Mouse (Mus musculus) MEL (cell line): ENCODE results near the gene Smpd3. TPM values are rescaled to one million over a fixed set of nuclear protein-coding genes. Genes with fewer than 3 reads are reported as not detected.

ENCODE experiments used
- DNase-seq: peaks from one replicate; pipeline ENCODE4 v3.0.0; 2011; ENCODE audit warnings: low read depth, low spot score
- H3K27ac ChIP-seq: 2 replicates; pipeline ENCODE4 v1.5.1; 2012; ENCODE audit warnings: low read depth, mild to moderate bottlenecking, control low read depth, low read length, moderate library complexity; ENCODE audit not compliant: control insufficient read depth
- H3K27me3 ChIP-seq, 2 experiments: fragments of 150-350 bp in 1 of 2; sonication (generic) in 1 of 2; 2 replicates each; pipeline ENCODE4 v1.6.1; 2012; ENCODE audit warnings: low read length in 2 of 2, mild to moderate bottlenecking in 2 of 2, improper control_type of control experiment in 1 of 2, moderate library complexity in 1 of 2; ENCODE audit not compliant: insufficient read depth in 2 of 2, control insufficient read depth in 1 of 2
- H3K36me3 ChIP-seq, 2 experiments: 2 replicates each; pipeline ENCODE4 v1.6.1; 2012 to 2014; ENCODE audit warnings: low read length in 2 of 2, improper control_type of control experiment in 1 of 2, inconsistent platforms in 1 of 2, mild to moderate bottlenecking in 1 of 2; ENCODE audit not compliant: insufficient read depth in 2 of 2, control insufficient read depth in 1 of 2
- H3K4me1 ChIP-seq, 2 experiments: fragments of 150-350 bp in 1 of 2; sonication (generic) in 1 of 2; 2 replicates each; pipeline ENCODE4 v1.6.1; 2012; ENCODE audit warnings: low read length in 2 of 2, improper control_type of control experiment in 1 of 2, mild to moderate bottlenecking in 1 of 2; ENCODE audit not compliant: insufficient read depth in 2 of 2, control insufficient read depth in 1 of 2
- H3K4me3 ChIP-seq, 2 experiments: fragments of 150-350 bp in 1 of 2; sonication (generic) in 1 of 2; 2 replicates each; pipeline ENCODE4 v1.5.1; 2012; ENCODE audit warnings: low read depth in 2 of 2, low read length in 2 of 2, mild to moderate bottlenecking in 2 of 2, moderate library complexity in 2 of 2, control low read depth in 1 of 2, improper control_type of control experiment in 1 of 2; ENCODE audit not compliant: control insufficient read depth in 1 of 2, insufficient read depth in 1 of 2
- H3K79me2 ChIP-seq: 2 replicates; pipeline ENCODE4 v1.6.1; 2012; ENCODE audit warnings: mild to moderate bottlenecking, low read length, moderate library complexity; ENCODE audit not compliant: control insufficient read depth, poor library complexity, insufficient read depth
- H3K9ac ChIP-seq: 2 replicates; pipeline ENCODE4 v1.6.1; 2012; ENCODE audit warnings: low read depth, mild to moderate bottlenecking, control low read depth, low read length, moderate library complexity; ENCODE audit not compliant: control insufficient read depth, poor library complexity, severe bottlenecking
- H3K9me3 ChIP-seq: fragments of 150-350 bp; sonication (generic); replicated peaks from 2 replicates; pipeline ENCODE4 v1.6.1; 2012; ENCODE audit warnings: mild to moderate bottlenecking, low read length, improper control_type of control experiment, moderate library complexity; ENCODE audit not compliant: insufficient read depth
- CHD1 ChIP-seq: IDR thresholded peaks from 2 replicates; pipeline ENCODE4 v1.6.1; 2012; ENCODE audit warnings: low read depth, mild to moderate bottlenecking, inconsistent platforms, low read length, improper control_type of control experiment
- EP300 ChIP-seq, 2 experiments: IDR thresholded peaks; 2 replicates each; pipeline ENCODE4 v1.6.1; 2011; ENCODE audit warnings: improper control_type of control experiment in 2 of 2, low read length in 2 of 2, low read depth in 1 of 2, mild to moderate bottlenecking in 1 of 2
- JUND ChIP-seq: IDR thresholded peaks from 2 replicates; pipeline ENCODE4 v1.6.1; 2011; ENCODE audit warnings: low read depth, mild to moderate bottlenecking, improper control_type of control experiment, low read length
- MAFK ChIP-seq: IDR thresholded peaks from 2 replicates; pipeline ENCODE4 v1.6.1; 2011; ENCODE audit warnings: low read depth, mild to moderate bottlenecking, low read length, improper control_type of control experiment, borderline replicate concordance
- MAX ChIP-seq: IDR thresholded peaks from 2 replicates; pipeline ENCODE4 v1.6.1; 2011; ENCODE audit warnings: low read length, improper control_type of control experiment
- MXI1 ChIP-seq: IDR thresholded peaks from 2 replicates; pipeline ENCODE4 v1.6.1; 2011; ENCODE audit warnings: mild to moderate bottlenecking, low read depth, low read length, improper control_type of control experiment
- MYB ChIP-seq: IDR thresholded peaks from 2 replicates; pipeline ENCODE4 v1.6.1; 2011; ENCODE audit warnings: mild to moderate bottlenecking, low read depth, low read length, improper control_type of control experiment
- MYC ChIP-seq: IDR thresholded peaks from 2 replicates; pipeline ENCODE4 v1.6.1; 2011; ENCODE audit warnings: low read depth, mild to moderate bottlenecking, low read length, improper control_type of control experiment, moderate library complexity
- NELFE ChIP-seq: IDR thresholded peaks from 2 replicates; pipeline ENCODE4 v1.6.1; 2011; ENCODE audit warnings: low read depth, low read length, improper control_type of control experiment
- SIN3A ChIP-seq: IDR thresholded peaks from 2 replicates; pipeline ENCODE4 v1.6.1; 2012; ENCODE audit warnings: low read length, improper control_type of control experiment, inconsistent platforms
- TBP ChIP-seq: IDR thresholded peaks from 2 replicates; pipeline ENCODE4 v1.8.0; 2011; ENCODE audit warnings: low read depth, low read length, improper control_type of control experiment
- USF2 ChIP-seq, 2 experiments: IDR thresholded peaks; 2 replicates each; pipeline ENCODE4 v1.6.1; 2011 to 2012; ENCODE audit warnings: improper control_type of control experiment in 2 of 2, low read length in 2 of 2, borderline replicate concordance in 1 of 2, inconsistent platforms in 1 of 2, low read depth in 1 of 2, mild to moderate bottlenecking in 1 of 2; ENCODE audit not compliant: insufficient read depth in 1 of 2
- polyA plus RNA-seq, 2 experiments: library from polyadenylated mRNA; stranded (reverse) in 1 of 2; unstranded in 1 of 2; fragments of >175 nt in 1 of 2; fragments of >200 nt in 1 of 2; gene quantifications; 2 replicates each; pipeline versions ENCODE4 v1.2.1 to v1.2.4; 2012; ENCODE audit warnings: low replicate concordance in 2 of 2, low read depth in 1 of 2; ENCODE audit not compliant: insufficient read length in 2 of 2, insufficient read depth in 1 of 2, missing spikeins in 1 of 2
- total RNA-seq: library from RNA; depleted of rRNA; stranded (reverse); fragments of 300-350 nt; gene quantifications from 2 replicates; pipeline ENCODE4 v1.2.3, GENCODE M21; 2012; rRNA removed

The Smpd3 gene
- total and polyA plus RNA-seq, 3 experiments, result 0.04 to 0.08 TPM; not detected in 1

DNA sequence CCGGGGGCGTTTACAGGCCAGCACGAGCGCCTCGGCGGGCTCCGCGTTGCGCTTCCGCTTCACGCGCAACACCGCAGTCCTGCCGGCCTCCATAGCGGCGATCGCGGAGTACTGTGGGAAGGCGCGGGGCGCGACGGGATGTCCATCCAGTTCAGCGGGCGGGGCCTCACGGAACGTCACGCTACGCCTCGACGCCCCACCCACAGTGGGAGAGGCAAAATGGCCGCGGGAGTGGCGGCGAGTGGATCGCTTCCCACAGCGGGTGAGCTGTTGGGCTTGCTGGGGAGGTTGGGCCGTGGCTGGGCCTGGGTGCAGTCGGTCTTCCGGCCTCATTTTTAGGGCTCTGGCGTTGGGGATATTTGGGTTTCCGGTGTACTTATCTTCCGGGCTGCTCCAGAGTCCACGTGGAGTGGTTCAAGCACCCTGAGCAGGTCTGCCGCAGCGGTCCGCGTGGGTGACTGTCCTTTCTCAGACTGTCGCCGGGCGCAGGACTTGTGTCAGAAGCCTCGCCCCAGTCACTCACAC is 126.9 kb downstream of the Smpd3 start, which contains the start of the genes Slc7a6os and Prmt7 (continued):
- TF ChIP-seq USF2 (IDR thresholded peaks at IDR 0.05; ENCODE audit: borderline replicate concordance in 1 of 2, insufficient read depth in 1 of 2, low read depth in 1 of 2, low read length in 2 of 2), result no peak
- TF ChIP-seq NELFE, result peak; percentile 98
- peak; percentile 15; the same call in 1 of the 2 replicates for TF ChIP-seq CHD1
- TF ChIP-seq, all 39 proteins: peak for 22

DNA sequence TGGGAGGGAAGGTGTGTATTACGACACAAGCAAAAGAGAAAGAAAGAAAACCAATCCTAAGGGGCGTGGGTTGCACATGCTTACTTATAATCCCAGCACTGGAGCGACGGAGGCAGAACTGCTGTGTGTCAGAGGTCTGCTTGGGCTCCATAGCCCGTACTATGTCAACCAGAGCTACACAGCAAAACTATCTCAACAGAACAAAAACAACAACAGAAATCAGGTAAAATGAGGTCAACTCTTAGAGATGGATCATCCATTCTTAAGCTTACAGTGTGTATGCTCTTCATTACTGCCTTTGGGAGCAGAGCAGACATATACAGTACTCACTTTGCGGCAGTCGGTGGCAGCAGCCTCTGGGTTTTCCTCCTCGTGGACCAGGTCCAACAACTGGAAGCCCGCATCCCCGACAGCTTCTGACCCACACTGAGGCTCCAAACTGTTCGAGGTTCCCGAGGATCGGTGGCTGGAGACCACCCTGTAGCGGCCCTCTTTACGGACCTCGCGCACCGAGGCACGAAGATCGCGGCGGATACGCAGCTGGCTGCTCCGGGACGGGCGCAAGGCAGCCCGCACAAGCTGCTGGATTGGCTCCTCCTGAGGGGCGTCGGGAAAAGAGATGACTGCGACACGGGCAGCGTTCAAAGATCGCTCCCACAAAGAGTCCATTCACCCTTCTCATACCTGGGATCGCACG is 127.6 kb downstream of the Smpd3 start:
- peak overlapping the region; percentile 73 for H3K27ac ChIP-seq
- peaks cover 15 to 22% of the 10 kb centered on the region in 2 experiments for H3K36me3 ChIP-seq
- H3K27me3 ChIP-seq, result no peaks in the 10 kb centered on the region
- DNase-seq, result peak; percentile 67
- TF ChIP-seq SIN3A, result peak; percentile 53
- TF ChIP-seq EP300 (IDR thresholded peaks at IDR 0.05; ENCODE audit: low read depth in 1 of 2, low read length in 2 of 2), result no peak
- TF ChIP-seq MAFK, result no peak
- 0 out of 2 replicates have a peak, but pooled peaks have one; percentile 13 for TF ChIP-seq TBP
- peak; percentile 92 for TF ChIP-seq MXI1
- TF ChIP-seq MYB, result no peak
- peak; percentile 56; the same call in 1 of the 2 replicates for TF ChIP-seq MYC
- no peak for TF ChIP-seq JUND
- peak; percentile 56; the same call in 1 of the 2 replicates for TF ChIP-seq MAX
- 0 out of 2 replicates have a peak, but pooled peaks have one; percentile 29 for TF ChIP-seq CHD1
- no peak for TF ChIP-seq USF2 (IDR thresholded peaks at IDR 0.05; ENCODE audit: borderline replicate concordance in 1 of 2, insufficient read depth in 1 of 2, low read depth in 1 of 2, low read length in 2 of 2)
- H3K9me3 ChIP-seq, result no peaks in the 10 kb centered on the region
- peaks cover 39% of the 10 kb centered on the region for H3K79me2 ChIP-seq
- H3K4me3 ChIP-seq, result peak overlapping the region; percentile 83 to 95
- peaks cover 0 to 2% of the 10 kb centered on the region in 2 experiments; a peak in 1 of 4 replicates for H3K4me1 ChIP-seq
- H3K9ac ChIP-seq, result peak overlapping the region; percentile 88

Other genes with a start within 250 kb of the Smpd3 start
- 1.3 and 2.3 TPM in 2 replicates for gene Esrp2, start 201.0 kb downstream of the Smpd3 start, total RNA-seq
- gene Esrp2, start 201.0 kb downstream of the Smpd3 start, polyA plus RNA-seq, result 1 to 10 TPM in 1 of 2 experiments, not detected in 1; 4.5 TPM
- gene Pla2g15, start 187.6 kb downstream of the Smpd3 start, total RNA-seq, result 4.0 and 6.2 TPM in 2 replicates
- 1 to 10 TPM in 1 of 2 experiments, not detected in 1; 9.4 TPM for gene Pla2g15, start 187.6 kb downstream of the Smpd3 start, polyA plus RNA-seq
- 26.2 and 34.4 TPM in 2 replicates for gene Slc7a6, start 169.1 kb downstream of the Smpd3 start, total RNA-seq
- gene Slc7a6, start 169.1 kb downstream of the Smpd3 start, polyA plus RNA-seq, result 10 to 100 TPM in 1 of 2 experiments, not detected in 1; 48.2 TPM
- 41.6 and 52.0 TPM in 2 replicates for gene Slc7a6os, start 127.1 kb downstream of the Smpd3 start, total RNA-seq
- 10 to 100 TPM in 1 of 2 experiments, not detected in 1; 53.6 TPM for gene Slc7a6os, start 127.1 kb downstream of the Smpd3 start, polyA plus RNA-seq
- gene Prmt7, start 127.1 kb downstream of the Smpd3 start, total RNA-seq, result 71.2 and 74.5 TPM in 2 replicates
- gene Prmt7, start 127.1 kb downstream of the Smpd3 start, polyA plus RNA-seq, result 10 to 100 TPM in 1 of 2 experiments, not detected in 1; 63.3 TPM
- gene Zfp90, start 77.3 kb upstream of the Smpd3 start, total RNA-seq, result 2.5 and 2.6 TPM in 2 replicates
- 1 to 10 TPM in 1 of 2 experiments, not detected in 1; 3.9 TPM for gene Zfp90, start 77.3 kb upstream of the Smpd3 start, polyA plus RNA-seq
- gene 6030452D12Rik, start 162.5 kb upstream of the Smpd3 start, total RNA-seq, result not detected in 2 replicates
- gene 6030452D12Rik, start 162.5 kb upstream of the Smpd3 start, polyA plus RNA-seq, result not detected
- not detected in 2 replicates for gene Cdh3, start 172.9 kb upstream of the Smpd3 start, total RNA-seq
- not detected for gene Cdh3, start 172.9 kb upstream of the Smpd3 start, polyA plus RNA-seq
- 79.9 and 188 TPM in 2 replicates for gene Gm10073, start 235.5 kb upstream of the Smpd3 start, total RNA-seq
- gene Gm10073, start 235.5 kb upstream of the Smpd3 start, polyA plus RNA-seq, result 10 to 100 TPM in 1 of 2 experiments, not detected in 1; 71.2 TPM